ENCODE assay signal across 11 mouse cellular contexts in the genomic region with DNA sequence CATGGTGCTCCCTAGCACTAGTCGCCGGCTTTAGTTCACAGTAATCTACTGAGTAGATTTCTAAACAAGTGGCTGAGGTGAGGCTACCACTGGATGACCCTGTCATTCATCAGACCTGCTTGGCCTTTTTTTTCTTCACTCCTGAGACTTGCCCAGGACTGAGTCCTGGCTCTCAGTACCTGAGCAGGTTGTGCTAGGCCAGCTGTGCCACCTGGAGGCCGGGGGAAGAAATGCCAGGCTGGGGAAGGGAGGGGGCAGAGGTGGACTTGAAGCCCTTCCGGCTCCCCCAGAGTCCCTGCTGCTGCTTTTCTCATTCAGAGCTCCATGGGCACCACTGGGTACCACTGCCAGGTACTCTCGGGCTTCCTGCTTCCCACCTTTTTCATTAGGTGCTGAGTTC.
DNase-seq lines count a peak whose midpoint lies in the region; ATAC-seq and TF ChIP-seq lines count a peak whose summit lies in the region.
"Had no signal": no experiment of that assay in that cellular context is flagged by ENCODE, and none has a peak within 500 bp of the region (broad histone marks: within the 10 kb centered on the region; RNA-seq: fewer than 3 reads in every experiment).

No protein-coding gene starts in this region.

- no peak for ATAC-seq in neural tube, embryonic 13.5 days (ENCODE audit: low read depth)
- no peak for ATAC-seq in neural tube, embryonic 15.5 days (ENCODE audit: low FRiP score)
- ATAC-seq: Patski had no signal

- peak; percentile 37 to 44 for DNase-seq in heart, adult 18-20 months
- DNase-seq in heart, postnatal 25 days (ENCODE audit: low spot score) = no peak
- DNase-seq in lung, postnatal 10 days = peak; percentile 41
- peak; percentile 74 for DNase-seq in thymus, postnatal 4 days
- no peak for DNase-seq in retina, embryonic 14.5 days (ENCODE audit: low spot score)
- no peak for DNase-seq in cerebellum, adult 2 months

- H3K4me3 ChIP-seq in neural tube, embryonic 13.5 days = no peak overlapping the region
- no peak overlapping the region for H3K4me3 ChIP-seq in neural tube, embryonic 15.5 days (replicated peaks)
- H3K4me3 ChIP-seq in cerebellum, adult 2 months (replicated peaks; ENCODE audit: insufficient read depth, low read depth, low read length) = no peak overlapping the region
- H3K4me3 ChIP-seq: heart, embryonic 15.5 days; liver, embryonic 15.5 days had no signal

- intact Hi-C loops in heart, postnatal 25 days (cut with DNase I) = no loop called here

- WGBS in neural tube, embryonic 13.5 days = 54% methylated on average over 5 of the region's 5 CpGs
- WGBS in neural tube, embryonic 15.5 days = 58% methylated on average over 5 of the region's 5 CpGs
- WGBS in cerebellum, adult 2 months = 66% methylated on average over 5 of the region's 5 CpGs

- H3K9me3 ChIP-seq in neural tube, embryonic 13.5 days = no peaks in the 10 kb centered on the region
- H3K9me3 ChIP-seq in neural tube, embryonic 15.5 days (replicated peaks) = no peaks in the 10 kb centered on the region
- H3K9me3 ChIP-seq: heart, embryonic 15.5 days; liver, embryonic 15.5 days had no signal

- H3K27ac ChIP-seq in neural tube, embryonic 13.5 days (replicated peaks) = 0 out of 2 replicates have a peak overlapping the region, but pooled peaks have one; percentile 25
- H3K27ac ChIP-seq in neural tube, embryonic 15.5 days (replicated peaks) = no peak overlapping the region
- H3K27ac ChIP-seq in cerebellum, adult 2 months (ENCODE audit: insufficient read depth, low read length) = no peak overlapping the region
- H3K27ac ChIP-seq: liver, embryonic 15.5 days had no signal

- TF ChIP-seq CTCF in cerebellum, adult 2 months (IDR thresholded peaks at IDR 0.05; ENCODE audit: borderline replicate concordance, insufficient read depth, low read depth, low read length) = no peak

- no peaks in the 10 kb centered on the region for H3K36me3 ChIP-seq in neural tube, embryonic 13.5 days
- no peaks in the 10 kb centered on the region for H3K36me3 ChIP-seq in neural tube, embryonic 15.5 days
- H3K36me3 ChIP-seq: heart, embryonic 15.5 days; liver, embryonic 15.5 days had no signal

- TF ChIP-seq POLR2A in cerebellum, adult 2 months (IDR thresholded peaks at IDR 0.05; ENCODE audit: borderline replicate concordance, insufficient read depth, low read length) = no peak

- no peaks in the 10 kb centered on the region for H3K27me3 ChIP-seq in neural tube, embryonic 13.5 days
- H3K27me3 ChIP-seq in neural tube, embryonic 15.5 days (replicated peaks) = no peaks in the 10 kb centered on the region
- no peaks in the 10 kb centered on the region for H3K27me3 ChIP-seq in cerebellum, adult 2 months (ENCODE audit: control insufficient read depth, insufficient read depth, low read length)
- H3K27me3 ChIP-seq: heart, embryonic 15.5 days; Patski had no signal

- H3K4me2 ChIP-seq in neural tube, embryonic 13.5 days = no peak overlapping the region
- H3K4me2 ChIP-seq in neural tube, embryonic 15.5 days = no peak overlapping the region
- H3K4me2 ChIP-seq: heart, embryonic 15.5 days; liver, embryonic 15.5 days had no signal

- H3K9ac ChIP-seq in neural tube, embryonic 13.5 days = no peak overlapping the region
- no peak overlapping the region for H3K9ac ChIP-seq in neural tube, embryonic 15.5 days (replicated peaks)
- H3K9ac ChIP-seq: heart, embryonic 15.5 days; liver, embryonic 15.5 days had no signal

- H3K4me1 ChIP-seq in neural tube, embryonic 13.5 days (replicated peaks) = peaks cover 16% of the 10 kb centered on the region
- peaks cover 5% of the 10 kb centered on the region for H3K4me1 ChIP-seq in neural tube, embryonic 15.5 days
- H3K4me1 ChIP-seq in cerebellum, adult 2 months (ENCODE audit: control insufficient read depth, insufficient read depth, low read length) = no peaks in the 10 kb centered on the region

Comparison
In these comparisons a context has a peak if more than half of its experiments do, and no peak if none do; other contexts are left out.
1. DNase-seq: peak in heart, adult 18-20 months (2 of 2), lung, postnatal 10 days (single experiment) and thymus, postnatal 4 days (single experiment); none in heart, postnatal 25 days (single experiment), retina, embryonic 14.5 days (single experiment) and cerebellum, adult 2 months (0 of 2).